ENCODE assay signal across 29 mouse cellular contexts in the genomic region with DNA sequence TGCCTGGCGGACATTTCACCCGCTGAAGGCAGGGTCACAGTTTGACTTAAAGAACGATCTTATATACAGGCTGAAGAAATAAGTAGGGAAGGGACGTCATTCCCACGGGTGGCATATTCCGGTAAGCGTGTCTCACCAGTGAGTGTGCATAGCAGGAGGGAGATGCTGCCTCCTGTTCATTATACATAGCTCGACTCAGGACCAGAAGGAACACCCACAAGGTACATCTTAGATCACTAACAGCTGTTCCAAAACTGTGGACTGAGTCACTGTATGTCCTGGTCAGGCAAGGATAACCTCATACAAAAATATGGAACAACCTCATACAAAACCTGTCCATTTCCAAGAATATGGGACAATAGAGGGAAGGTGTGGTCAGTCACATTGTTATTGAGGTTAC. TPM values are rescaled to one million over a fixed set of nuclear protein-coding genes. Genes with fewer than 3 reads are reported as not detected.
DNase-seq lines count a peak whose midpoint lies in the region; ATAC-seq and TF ChIP-seq lines count a peak whose summit lies in the region.
"Had no signal": no experiment of that assay in that cellular context is flagged by ENCODE, and none has a peak within 500 bp of the region (broad histone marks: within the 10 kb centered on the region; RNA-seq: fewer than 3 reads in every experiment).

No protein-coding gene starts in this region.

- no peak for TF ChIP-seq CTCF in cortical plate, adult 2 months (IDR thresholded peaks at IDR 0.05; ENCODE audit: extremely low read depth, insufficient read depth, low read length)

- H3K9ac ChIP-seq in midbrain, embryonic 11.5 days (ENCODE audit: low read length), result no peak overlapping the region
- H3K9ac ChIP-seq: embryonic facial prominence, embryonic 12.5 days; forebrain, embryonic 13.5 days; forebrain, embryonic 15.5 days; forebrain, postnatal 0 days had no signal

- no peak overlapping the region for H3K27ac ChIP-seq in midbrain, embryonic 11.5 days (ENCODE audit: low read depth, low read length)
- no peak overlapping the region for H3K27ac ChIP-seq in midbrain, embryonic 10.5 days (replicated peaks)
- peak overlapping the region; percentile 3; the same call in 1 of the 2 replicates for H3K27ac ChIP-seq in cortical plate, adult 2 months (ENCODE audit: insufficient read depth, low read length)
- H3K27ac ChIP-seq: embryonic facial prominence, embryonic 10.5 days; embryonic facial prominence, embryonic 12.5 days; forebrain, embryonic 13.5 days; forebrain, embryonic 15.5 days had no signal

- peak; percentile 15 to 33 for DNase-seq in frontal cortex, postnatal 36 days (ENCODE audit: low spot score in 2 of 2)
- DNase-seq in frontal cortex, postnatal 14 days (ENCODE audit: low spot score in 2 of 2), result no peak
- peak; percentile 14 for DNase-seq in midbrain, embryonic 11.5 days (ENCODE audit: low spot score, missing footprints)
- no peak for DNase-seq in midbrain, embryonic 10.5 days (ENCODE audit: low spot score)
- peak; percentile 71 for DNase-seq in brain, adult 2 months (ENCODE audit: low read depth, low spot score)
- no peak for DNase-seq in lung, postnatal 36 days
- no peak for DNase-seq in adrenal gland, postnatal 36 days
- DNase-seq: adrenal gland, adult 2 months; adrenal gland, postnatal 10 days; adrenal gland, postnatal 25 days; cerebellum, adult 11 months; cerebellum, adult 18-20 months; cerebellum, adult 8-10 months; cerebellum, adult 9-11 months; cerebellum, postnatal 14 days; cerebellum, postnatal 36 days; forebrain, postnatal 0 days had no signal

- no peaks in the 10 kb centered on the region for H3K27me3 ChIP-seq in midbrain, embryonic 11.5 days (ENCODE audit: control insufficient read depth, insufficient read depth, low read length)
- peaks cover 47% of the 10 kb centered on the region for H3K27me3 ChIP-seq in midbrain, embryonic 10.5 days (ENCODE audit: low read depth, poor library complexity, severe bottlenecking)
- H3K27me3 ChIP-seq: embryonic facial prominence, embryonic 12.5 days; forebrain, embryonic 13.5 days; forebrain, embryonic 15.5 days had no signal

- H3K4me3 ChIP-seq in midbrain, embryonic 11.5 days (ENCODE audit: low read depth, low read length), result no peak overlapping the region
- H3K4me3 ChIP-seq in midbrain, embryonic 10.5 days, result no peak overlapping the region
- H3K4me3 ChIP-seq in cortical plate, adult 2 months (ENCODE audit: insufficient read depth, low read length), result no peak overlapping the region
- H3K4me3 ChIP-seq: embryonic facial prominence, embryonic 10.5 days; embryonic facial prominence, embryonic 12.5 days; forebrain, embryonic 13.5 days; forebrain, embryonic 15.5 days had no signal

- no peaks in the 10 kb centered on the region for H3K4me1 ChIP-seq in midbrain, embryonic 11.5 days (ENCODE audit: control insufficient read depth, insufficient read depth, low read length)
- peaks cover 6% of the 10 kb centered on the region; the same call in 1 of the 2 replicates for H3K4me1 ChIP-seq in midbrain, embryonic 10.5 days
- H3K4me1 ChIP-seq in cortical plate, adult 2 months (ENCODE audit: control insufficient read depth, insufficient read depth, low read length), result no peaks in the 10 kb centered on the region
- H3K4me1 ChIP-seq: embryonic facial prominence, embryonic 12.5 days; forebrain, embryonic 13.5 days; forebrain, embryonic 15.5 days had no signal

- no peaks in the 10 kb centered on the region for H3K9me3 ChIP-seq in midbrain, embryonic 11.5 days (ENCODE audit: control insufficient read depth, low read length)
- peaks cover 9% of the 10 kb centered on the region; the same call in 1 of the 2 replicates for H3K9me3 ChIP-seq in midbrain, embryonic 10.5 days (replicated peaks)
- H3K9me3 ChIP-seq: embryonic facial prominence, embryonic 10.5 days; embryonic facial prominence, embryonic 12.5 days; forebrain, embryonic 13.5 days; forebrain, embryonic 15.5 days had no signal

- H3K4me2 ChIP-seq in midbrain, embryonic 11.5 days, result no peak overlapping the region
- H3K4me2 ChIP-seq: embryonic facial prominence, embryonic 12.5 days; forebrain, embryonic 13.5 days; forebrain, embryonic 15.5 days had no signal

- no peak for TF ChIP-seq POLR2A in cortical plate, adult 2 months (IDR thresholded peaks at IDR 0.05; ENCODE audit: extremely low read depth, insufficient read depth, low read length)

- H3K36me3 ChIP-seq in midbrain, embryonic 11.5 days (ENCODE audit: control insufficient read depth, insufficient read depth, low read length), result no peaks in the 10 kb centered on the region
- no peaks in the 10 kb centered on the region for H3K36me3 ChIP-seq in midbrain, embryonic 10.5 days
- H3K36me3 ChIP-seq: embryonic facial prominence, embryonic 10.5 days; embryonic facial prominence, embryonic 12.5 days; forebrain, embryonic 15.5 days had no signal

- no peak for ATAC-seq in midbrain, embryonic 11.5 days (ENCODE audit: low FRiP score)
- ATAC-seq: forebrain, embryonic 13.5 days; forebrain, embryonic 15.5 days; forebrain, postnatal 0 days had no signal

- WGBS in midbrain, embryonic 11.5 days, result 94% methylated on average over 8 of the region's 8 CpGs
- WGBS in midbrain, embryonic 10.5 days, result 93% methylated on average over 8 of the region's 8 CpGs

RNA-seq across cellular contexts. Expression of a gene that starts 5.2 kb away (rescaled TPM):
- polyA plus RNA-seq in midbrain, embryonic 11.5 days (2014; fragmentation: Nextera tagmentation; extraction: Ambion mirVana), result not detected in 2 replicates
- polyA plus RNA-seq in midbrain, embryonic 10.5 days (2016; fragmentation: Nextera tagmentation; extraction: Ambion mirVana), result not detected in 2 replicates
- polyA plus RNA-seq in cortical plate, adult 2 months (2012; rRNA removed), result not detected in 2 replicates
- total RNA-seq in adrenal gland, postnatal 36 days (2021), result not detected
- total RNA-seq: adrenal gland, adult 2 months; adrenal gland, postnatal 10 days; adrenal gland, postnatal 25 days; common myeloid progenitor, adult 5-6 weeks; ES-E14; forebrain, postnatal 0 days; MEL had no signal
- polyA plus RNA-seq: adrenal gland, adult 2 months; brain, embryonic 14.5 days; C2C12; embryonic facial prominence, embryonic 10.5 days; embryonic facial prominence, embryonic 12.5 days; embryonic facial prominence, embryonic 14.5 days; forebrain, embryonic 11.5 days; forebrain, embryonic 13.5 days; forebrain, embryonic 15.5 days; forebrain, postnatal 0 days had no signal

RNA-seq across cellular contexts. Expression of a gene that starts 11.0 kb away (rescaled TPM):
- not detected in 2 replicates for polyA plus RNA-seq in midbrain, embryonic 11.5 days (2014; fragmentation: Nextera tagmentation; extraction: Ambion mirVana)
- polyA plus RNA-seq in midbrain, embryonic 10.5 days (2016; fragmentation: Nextera tagmentation; extraction: Ambion mirVana), result 0.02 TPM in 1 of 2 replicates, not detected in the other
- polyA plus RNA-seq in cortical plate, adult 2 months (2012; rRNA removed), result 0.10 TPM in 1 of 2 replicates, not detected in the other
- not detected for total RNA-seq in adrenal gland, postnatal 36 days (2021)
- total RNA-seq: adrenal gland, adult 2 months; adrenal gland, postnatal 10 days; adrenal gland, postnatal 25 days; common myeloid progenitor, adult 5-6 weeks; forebrain, postnatal 0 days; MEL had no signal
- polyA plus RNA-seq: adrenal gland, adult 2 months; C2C12; embryonic facial prominence, embryonic 12.5 days; forebrain, embryonic 11.5 days had no signal

RNA-seq across cellular contexts. Expression of a gene that starts 13.0 kb away (rescaled TPM):
- polyA plus RNA-seq in midbrain, embryonic 11.5 days (2014; fragmentation: Nextera tagmentation; extraction: Ambion mirVana), result 0.05 TPM in 1 of 2 replicates, not detected in the other
- polyA plus RNA-seq in midbrain, embryonic 10.5 days (2016; fragmentation: Nextera tagmentation; extraction: Ambion mirVana), result 0.02 TPM in 1 of 2 replicates, not detected in the other
- polyA plus RNA-seq in cortical plate, adult 2 months (2012; rRNA removed), result 0.04 and 0.06 TPM in 2 replicates
- not detected for total RNA-seq in adrenal gland, postnatal 36 days (2021)
- total RNA-seq: adrenal gland, adult 2 months; adrenal gland, postnatal 10 days; adrenal gland, postnatal 25 days; common myeloid progenitor, adult 5-6 weeks; MEL had no signal
- polyA plus RNA-seq: adrenal gland, adult 2 months; C2C12; embryonic facial prominence, embryonic 10.5 days; embryonic facial prominence, embryonic 12.5 days; forebrain, embryonic 11.5 days; forebrain, embryonic 13.5 days; forebrain, embryonic 15.5 days; forebrain, postnatal 0 days had no signal

RNA-seq across cellular contexts. Expression of a gene that starts 23.5 kb away (rescaled TPM):
- 179 TPM in 2 replicates for polyA plus RNA-seq in midbrain, embryonic 11.5 days (2014; fragmentation: Nextera tagmentation; extraction: Ambion mirVana)
- 181 and 187 TPM in 2 replicates for polyA plus RNA-seq in midbrain, embryonic 10.5 days (2016; fragmentation: Nextera tagmentation; extraction: Ambion mirVana)
- polyA plus RNA-seq in cortical plate, adult 2 months (2012; rRNA removed), result 13.1 and 17.0 TPM in 2 replicates
- total RNA-seq in adrenal gland, postnatal 36 days (2021), result 1 to 10 TPM; 8.0 to 8.3 TPM

RNA-seq across cellular contexts. Expression of a gene that starts 32.4 kb away (rescaled TPM):
- not detected in 2 replicates for polyA plus RNA-seq in midbrain, embryonic 11.5 days (2014; fragmentation: Nextera tagmentation; extraction: Ambion mirVana)
- polyA plus RNA-seq in midbrain, embryonic 10.5 days (2016; fragmentation: Nextera tagmentation; extraction: Ambion mirVana), result not detected in 2 replicates
- 0.04 and 0.08 TPM in 2 replicates for polyA plus RNA-seq in cortical plate, adult 2 months (2012; rRNA removed)
- total RNA-seq in adrenal gland, postnatal 36 days (2021), result not detected
- total RNA-seq: adrenal gland, adult 2 months; adrenal gland, postnatal 10 days; adrenal gland, postnatal 25 days; common myeloid progenitor, adult 5-6 weeks; forebrain, postnatal 0 days; MEL had no signal
- polyA plus RNA-seq: adrenal gland, adult 2 months; C2C12; embryonic facial prominence, embryonic 10.5 days; embryonic facial prominence, embryonic 12.5 days; embryonic facial prominence, embryonic 14.5 days; forebrain, embryonic 11.5 days; forebrain, embryonic 13.5 days; forebrain, embryonic 15.5 days; forebrain, postnatal 0 days had no signal

Comparison
In these comparisons a context has a peak if more than half of its experiments do, and no peak if none do; other contexts are left out.
1. DNase-seq: peak in frontal cortex, postnatal 36 days (2 of 2), midbrain, embryonic 11.5 days (single experiment) and brain, adult 2 months (single experiment); none in frontal cortex, postnatal 14 days (0 of 2), midbrain, embryonic 10.5 days (single experiment), lung, postnatal 36 days (single experiment) and adrenal gland, postnatal 36 days (0 of 2).